Mouse (Mus musculus) cerebellum, adult 2 months (tissue): Measurements from ENCODE around the gene Ssc4d. TPM values are rescaled to one million over a fixed set of nuclear protein-coding genes. Genes with fewer than 3 reads are reported as not detected.

Source experiments
- DNase-seq, 2 experiments: peaks; one replicate each; pipeline ENCODE4 v3.0.0; 2021
- H3K27ac ChIP-seq: fragments of 200-500 bp; 2 replicates; pipeline ENCODE4 v1.5.1; 2012; ENCODE audit warnings: low read length, control low read depth, inconsistent platforms; ENCODE audit not compliant: insufficient read depth
- H3K27me3 ChIP-seq: fragments of 200-500 bp; 2 replicates; pipeline ENCODE4 v1.6.1; 2012; ENCODE audit warnings: inconsistent platforms, mild to moderate bottlenecking, low read length, moderate library complexity; ENCODE audit not compliant: control insufficient read depth, insufficient read depth
- H3K4me1 ChIP-seq: fragments of 200-500 bp; 2 replicates; pipeline ENCODE4 v1.6.1; 2011; ENCODE audit warnings: low read length; ENCODE audit not compliant: control insufficient read depth, insufficient read depth
- H3K4me3 ChIP-seq: fragments of 200-500 bp; replicated peaks from 2 replicates; pipeline ENCODE3; 2011; ENCODE audit warnings: mild to moderate bottlenecking, low read depth, low read length, control low read depth; ENCODE audit not compliant: insufficient read depth
- CTCF ChIP-seq: fragments of 200-500 bp; IDR thresholded peaks from 2 replicates; pipeline ENCODE4 v1.5.1; 2011; ENCODE audit warnings: low read depth, mild to moderate bottlenecking, control low read depth, low read length, moderate library complexity, borderline replicate concordance; ENCODE audit not compliant: insufficient read depth
- POLR2A ChIP-seq: fragments of 200-500 bp; IDR thresholded peaks from 2 replicates; pipeline ENCODE4 v1.6.1; 2011; ENCODE audit warnings: low read length, control low read depth, borderline replicate concordance; ENCODE audit not compliant: insufficient read depth
- WGBS: fragments of 180-500 bp; shearing (Covaris S2); methylation state at CpG from one replicate; pipeline ENCODE4 v1.1.7; 2018; 5-methylcytosine and 5-hydroxymethylcytosine counted together
- polyA plus RNA-seq: library from polyadenylated mRNA; depleted of rRNA; stranded (reverse); fragments of >200 nt; gene quantifications from 2 replicates; pipeline ENCODE4 v1.2.3, GENCODE M21; 2012; rRNA removed

Gene Ssc4d
- polyA plus RNA-seq: 3.3 and 4.1 TPM in 2 replicates

GRCm38 (mm10) chr5:135974365-135974764, at the start of gene Ssc4d:
Ssc4d (minus strand) TSS chr5:135974531.
- no peak for TF ChIP-seq POLR2A
- no peak for TF ChIP-seq CTCF
- H3K27ac ChIP-seq: no peak within 1 kb of the TSS
- WGBS: 37% methylated on average over 9 of the region's 9 CpGs
- H3K27me3 ChIP-seq: no peaks in the 10 kb centered on the region
- no peak for DNase-seq
- H3K4me3 ChIP-seq: no peak within 1 kb of the TSS
- H3K4me1 ChIP-seq: no peaks in the 10 kb centered on the region

GRCm38 (mm10) chr5:136019907-136020306, 45.6 kb upstream of the Ssc4d start:
- TF ChIP-seq POLR2A (no peak), CTCF (no peak)
- Histone ChIP-seq H3K4me3 (no peak overlapping the region), H3K27ac (no peak overlapping the region), H3K4me1 (no peaks in the 10 kb centered on the region), H3K27me3 (no peaks in the 10 kb centered on the region)
- 19% methylated on average over 1 of the region's 1 CpGs for WGBS
- no peak for DNase-seq

GRCm38 (mm10) chr5:136018726-136019125, 44.4 kb upstream of the Ssc4d start:
- Histone ChIP-seq H3K4me1 (no peaks in the 10 kb centered on the region), H3K27me3 (no peaks in the 10 kb centered on the region), H3K27ac (no peak overlapping the region), H3K4me3 (no peak overlapping the region)
- DNase-seq: no peak
- WGBS: 88% methylated on average over 2 of the region's 2 CpGs
- no peak for TF ChIP-seq POLR2A
- no peak for TF ChIP-seq CTCF

- no peak for DNase-seq
- H3K4me3 ChIP-seq: no peak overlapping the region
- 35% methylated on average over 6 of the region's 6 CpGs for WGBS
- no peak for TF ChIP-seq CTCF
- TF ChIP-seq POLR2A: no peak
- no peaks in the 10 kb centered on the region for H3K27me3 ChIP-seq
- H3K4me1 ChIP-seq: no peaks in the 10 kb centered on the region
- H3K27ac ChIP-seq: no peak overlapping the region
Observed at GRCm38 (mm10) chr5:136017262-136017661, 42.9 kb upstream of the Ssc4d start.

- no peak overlapping the region for H3K4me3 ChIP-seq
Observed at GRCm38 (mm10) chr5:136016014-136016876, 41.9 kb upstream of the Ssc4d start.

GRCm38 (mm10) chr5:136015586-136015985, 41.3 kb upstream of the Ssc4d start:
- Histone ChIP-seq H3K27ac (no peak overlapping the region), H3K4me3 (no peak overlapping the region), H3K27me3 (no peaks in the 10 kb centered on the region), H3K4me1 (no peaks in the 10 kb centered on the region)
- 49% methylated on average over 10 of the region's 10 CpGs for WGBS
- DNase-seq: no peak
- no peak for TF ChIP-seq POLR2A
- no peak for TF ChIP-seq CTCF

More at GRCm38 (mm10) chr5:136016014-136016876, 41.9 kb upstream of the Ssc4d start:
- Histone ChIP-seq H3K27ac (no peak overlapping the region), H3K4me1 (no peaks in the 10 kb centered on the region), H3K27me3 (no peaks in the 10 kb centered on the region)
- 60% methylated on average over 10 of the region's 10 CpGs for WGBS
- DNase-seq: no peak
- TF ChIP-seq POLR2A (no peak), CTCF (no peak)

GRCm38 (mm10) chr5:136014877-136015276, 40.5 kb upstream of the Ssc4d start:
- no peak for DNase-seq

GRCm38 (mm10) chr5:136007745-136008144, 33.4 kb upstream of the Ssc4d start:
- H3K27ac ChIP-seq: no peak overlapping the region
- H3K27me3 ChIP-seq: no peaks in the 10 kb centered on the region
- no peak overlapping the region for H3K4me3 ChIP-seq
- no peaks in the 10 kb centered on the region for H3K4me1 ChIP-seq
- 47% methylated on average over 7 of the region's 7 CpGs for WGBS
- TF ChIP-seq CTCF: no peak
- no peak for TF ChIP-seq POLR2A
- DNase-seq: no peak

More at GRCm38 (mm10) chr5:136014877-136015276, 40.5 kb upstream of the Ssc4d start:
- H3K27me3 ChIP-seq: no peaks in the 10 kb centered on the region
- H3K4me3 ChIP-seq: no peak overlapping the region
- H3K4me1 ChIP-seq: no peaks in the 10 kb centered on the region
- no peak for TF ChIP-seq CTCF
- no peak for TF ChIP-seq POLR2A
- H3K27ac ChIP-seq: no peak overlapping the region
- WGBS: 76% methylated on average over 10 of the region's 10 CpGs
